Mouse (Mus musculus): ENCODE measurements around the gene Apobec3. TPM values are rescaled to one million over a fixed set of nuclear protein-coding genes. Genes with fewer than 3 reads are reported as not detected.
"Not testable (repeated sequence)": the region's sequence is repeated elsewhere in the genome, so short reads cannot be mapped to it uniquely, and the experiment has no call there.

The Apobec3 gene
- total RNA-seq, 2 experiments from 2014 or later: 4.3 to 4.4 TPM

- no peak for DNase-seq (ENCODE audit: low spot score in 2 of 2)
These were observed 2.9 kb downstream of the Apobec3 start for GRCm38 (mm10) chr15:79894343-79894742.

GRCm38 (mm10) chr15:79895221-79896079, 4.0 kb downstream of the Apobec3 start:
- DNase-seq (ENCODE audit: low spot score in 2 of 2): not testable (repeated sequence)

GRCm38 (mm10) chr15:79896080-79896725, 4.7 kb downstream of the Apobec3 start:
- no peak for DNase-seq (ENCODE audit: low spot score in 2 of 2)

GRCm38 (mm10) chr15:79898988-79899387, 7.5 kb downstream of the Apobec3 start:
- no peak for DNase-seq (ENCODE audit: low spot score in 2 of 2)

GRCm38 (mm10) chr15:79899828-79900510, 8.5 kb downstream of the Apobec3 start:
- no peak for DNase-seq (ENCODE audit: low spot score in 2 of 2)

GRCm38 (mm10) chr15:79900751-79901150, 9.3 kb downstream of the Apobec3 start:
- DNase-seq (ENCODE audit: low spot score in 2 of 2): no peak

- no peak for DNase-seq (ENCODE audit: low spot score in 2 of 2)
These were observed 9.9 kb downstream of the Apobec3 start for GRCm38 (mm10) chr15:79901399-79901798.

GRCm38 (mm10) chr15:79903081-79903480, 11.6 kb downstream of the Apobec3 start:
- not testable (repeated sequence) for DNase-seq (ENCODE audit: low spot score in 2 of 2)

- DNase-seq (ENCODE audit: low spot score in 2 of 2): no peak
These were observed 12.5 kb downstream of the Apobec3 start for GRCm38 (mm10) chr15:79903963-79904362.

GRCm38 (mm10) chr15:79904678-79905077, 13.2 kb downstream of the Apobec3 start:
- not testable (repeated sequence) for DNase-seq (ENCODE audit: low spot score in 2 of 2)

GRCm38 (mm10) chr15:79905211-79905610, 13.8 kb downstream of the Apobec3 start:
- DNase-seq (ENCODE audit: low spot score in 2 of 2): no peak

GRCm38 (mm10) chr15:79906855-79907254, 15.4 kb downstream of the Apobec3 start:
- no peak for DNase-seq (ENCODE audit: low spot score in 2 of 2)

GRCm38 (mm10) chr15:79909006-79909405, 17.5 kb downstream of the Apobec3 start:
- not testable (repeated sequence) for DNase-seq (ENCODE audit: low spot score in 2 of 2)

GRCm38 (mm10) chr15:79910812-79911211, 19.4 kb downstream of the Apobec3 start:
- DNase-seq (ENCODE audit: low spot score in 2 of 2): not testable (repeated sequence)

GRCm38 (mm10) chr15:79911339-79911738, 19.9 kb downstream of the Apobec3 start:
- peak in 1 of 2 experiments; percentile 59 for DNase-seq (ENCODE audit: low spot score in 2 of 2)

- no peak for DNase-seq (ENCODE audit: low spot score in 2 of 2)
These were observed 22.4 kb downstream of the Apobec3 start for GRCm38 (mm10) chr15:79913761-79914346.

GRCm38 (mm10) chr15:79914357-79914756, 22.9 kb downstream of the Apobec3 start:
- DNase-seq (ENCODE audit: low spot score in 2 of 2): peak in 1 of 2 experiments; percentile 43

GRCm38 (mm10) chr15:79916150-79916549, 24.7 kb downstream of the Apobec3 start:
- DNase-seq (ENCODE audit: low spot score in 2 of 2): no peak

- no peak for DNase-seq (ENCODE audit: low spot score in 2 of 2)
These were observed 25.8 kb downstream of the Apobec3 start for GRCm38 (mm10) chr15:79917111-79917720.

- no peak for DNase-seq (ENCODE audit: low spot score in 2 of 2)
These were observed 27.0 kb downstream of the Apobec3 start for GRCm38 (mm10) chr15:79918485-79918884.

GRCm38 (mm10) chr15:79919787-79920186, 28.3 kb downstream of the Apobec3 start:
- no peak for DNase-seq (ENCODE audit: low spot score in 2 of 2)

Data from layer of hippocampus, adult 18-20 months (tissue).